Mouse (Mus musculus): ENCODE data around the gene Tarbp2. TPM values are rescaled to one million over a fixed set of nuclear protein-coding genes. Genes with fewer than 3 reads are reported as not detected.
A peak's percentile ranks its signal among the peaks of the same experiment; 100 is the strongest.

Gene Tarbp2
- total and polyA plus RNA-seq, 2 experiments from 2014 or later: 91.1 to 97.2 TPM

- no peaks in the 10 kb centered on the region for H3K36me3 ChIP-seq (ENCODE audit: insufficient read depth, low read length)
- WGBS: 36% methylated on average over 4 of the region's 4 CpGs
- H3K4me2 ChIP-seq (ENCODE audit: low read depth, low read length): peak overlapping the region; percentile 95
- H3K9me3 ChIP-seq (ENCODE audit: low read length): no peaks in the 10 kb centered on the region
- no peaks in the 10 kb centered on the region for H3K27me3 ChIP-seq (ENCODE audit: insufficient read depth, low read length)
- H3K4me3 ChIP-seq (ENCODE audit: low read length): peak overlapping the region; percentile 76
- peaks cover 33% of the 10 kb centered on the region for H3K4me1 ChIP-seq (ENCODE audit: insufficient read depth, low read length)
- DNase-seq (ENCODE audit: low spot score): no peak
- H3K27ac ChIP-seq: peak overlapping the region; percentile 99
- peak overlapping the region; percentile 79 for H3K9ac ChIP-seq (replicated peaks; ENCODE audit: low read length)
- no peak for TF ChIP-seq CTCF (IDR thresholded peaks at IDR 0.05; ENCODE audit: low read depth)
- ATAC-seq: no peak
These were observed 2.2 kb upstream of the Tarbp2 start for GRCm38 (mm10) chr15:102515791-102516190.

- 1% methylated on average over 12 of the region's 12 CpGs for WGBS
- Histone ChIP-seq H3K27ac (peak overlapping the region; percentile 99), H3K4me2 (ENCODE audit: low read depth, low read length) (peak overlapping the region; percentile 95), H3K4me1 (ENCODE audit: insufficient read depth, low read length) (peaks cover 28% of the 10 kb centered on the region), H3K27me3 (ENCODE audit: insufficient read depth, low read length) (no peaks in the 10 kb centered on the region), H3K9ac (replicated peaks; ENCODE audit: low read length) (peak overlapping the region; percentile 79), H3K9me3 (ENCODE audit: low read length) (no peaks in the 10 kb centered on the region), H3K4me3 (ENCODE audit: low read length) (peak overlapping the region; percentile 76), H3K36me3 (ENCODE audit: insufficient read depth, low read length) (no peaks in the 10 kb centered on the region; the same call in 1 of the 2 replicates)
- peak; percentile 22; the same call in 1 of the 2 replicates for TF ChIP-seq CTCF (IDR thresholded peaks at IDR 0.05; ENCODE audit: low read depth)
- DNase-seq (ENCODE audit: low spot score): peak; percentile 57
- ATAC-seq: no peak
These were observed 1.7 kb upstream of the Tarbp2 start for GRCm38 (mm10) chr15:102516293-102516692.

- H3K36me3 ChIP-seq (ENCODE audit: insufficient read depth, low read length): peaks cover under 1% of the 10 kb centered on the region
- peak within 1 kb of the TSS; percentile 95 for H3K4me2 ChIP-seq (ENCODE audit: low read depth, low read length)
- H3K4me1 ChIP-seq (ENCODE audit: insufficient read depth, low read length): peaks cover 22% of the 10 kb centered on the region
- H3K4me3 ChIP-seq (ENCODE audit: low read length): peak within 1 kb of the TSS; percentile 76
- WGBS: under 1% methylated on average over 42 of the region's 43 CpGs
- peak; percentile 12; the same call in 1 of the 2 replicates for TF ChIP-seq CTCF (IDR thresholded peaks at IDR 0.05; ENCODE audit: low read depth)
- ATAC-seq: peak; percentile 3; the same call in 1 of the 2 replicates
- H3K9ac ChIP-seq (replicated peaks; ENCODE audit: low read length): peak within 1 kb of the TSS; percentile 79
- peak within 1 kb of the TSS; percentile 99 for H3K27ac ChIP-seq
- DNase-seq (ENCODE audit: low spot score): peak; percentile 82
- no peaks in the 10 kb centered on the region for H3K9me3 ChIP-seq (ENCODE audit: low read length)
- no peaks in the 10 kb centered on the region for H3K27me3 ChIP-seq (ENCODE audit: insufficient read depth, low read length)
These were observed 1.1 kb upstream of the Tarbp2 start, which contains the start of gene Map3k12 for GRCm38 (mm10) chr15:102516728-102517404. Gene Map3k12 (minus strand): TSS chr15:102517064.

- DNase-seq (ENCODE audit: low spot score): no peak
- Histone ChIP-seq H3K9ac (replicated peaks; ENCODE audit: low read length) (peak overlapping the region; percentile 79), H3K27ac (peak overlapping the region; percentile 99), H3K4me3 (ENCODE audit: low read length) (peak overlapping the region; percentile 76), H3K36me3 (ENCODE audit: insufficient read depth, low read length) (peaks cover 5% of the 10 kb centered on the region), H3K9me3 (ENCODE audit: low read length) (no peaks in the 10 kb centered on the region), H3K4me1 (ENCODE audit: insufficient read depth, low read length) (peaks cover 16% of the 10 kb centered on the region), H3K4me2 (ENCODE audit: low read depth, low read length) (peak overlapping the region; percentile 95), H3K27me3 (ENCODE audit: insufficient read depth, low read length) (no peaks in the 10 kb centered on the region)
- TF ChIP-seq CTCF (IDR thresholded peaks at IDR 0.05; ENCODE audit: low read depth): no peak
- ATAC-seq: no peak
- under 1% methylated on average over 10 of the region's 10 CpGs for WGBS
These were observed 389 bp upstream of the Tarbp2 start for GRCm38 (mm10) chr15:102517631-102517975.

GRCm38 (mm10) chr15:102518859-102519201 is 838 bp downstream of the Tarbp2 start:
- peak overlapping the region; percentile 76 for H3K4me3 ChIP-seq (ENCODE audit: low read length)
- WGBS: 17% methylated on average over 9 of the region's 9 CpGs
- H3K9me3 ChIP-seq (ENCODE audit: low read length): no peaks in the 10 kb centered on the region
- H3K9ac ChIP-seq (replicated peaks; ENCODE audit: low read length): peak overlapping the region; percentile 75
- peak overlapping the region; percentile 99 for H3K27ac ChIP-seq
- DNase-seq (ENCODE audit: low spot score): no peak
- no peak for TF ChIP-seq CTCF (IDR thresholded peaks at IDR 0.05; ENCODE audit: low read depth)
- peaks cover 5% of the 10 kb centered on the region for H3K36me3 ChIP-seq (ENCODE audit: insufficient read depth, low read length)
- H3K4me2 ChIP-seq (ENCODE audit: low read depth, low read length): peak overlapping the region; percentile 95
- peaks cover 16% of the 10 kb centered on the region for H3K4me1 ChIP-seq (ENCODE audit: insufficient read depth, low read length)
- no peaks in the 10 kb centered on the region for H3K27me3 ChIP-seq (ENCODE audit: insufficient read depth, low read length)
- ATAC-seq: no peak

- Histone ChIP-seq H3K4me3 (ENCODE audit: low read length) (peak overlapping the region; percentile 76), H3K9me3 (ENCODE audit: low read length) (no peaks in the 10 kb centered on the region), H3K4me1 (ENCODE audit: insufficient read depth, low read length) (peaks cover 16% of the 10 kb centered on the region), H3K27ac (peak overlapping the region; percentile 99), H3K27me3 (ENCODE audit: insufficient read depth, low read length) (no peaks in the 10 kb centered on the region), H3K9ac (replicated peaks; ENCODE audit: low read length) (peak overlapping the region; percentile 75), H3K36me3 (ENCODE audit: insufficient read depth, low read length) (peaks cover 5% of the 10 kb centered on the region), H3K4me2 (ENCODE audit: low read depth, low read length) (peak overlapping the region; percentile 95)
- WGBS: 65% methylated on average over 15 of the region's 17 CpGs
- ATAC-seq (no peak), DNase-seq (ENCODE audit: low spot score) (no peak)
- no peak for TF ChIP-seq CTCF (IDR thresholded peaks at IDR 0.05; ENCODE audit: low read depth)
These were observed 1.5 kb downstream of the Tarbp2 start for GRCm38 (mm10) chr15:102519211-102520141.
